Mouse (Mus musculus) cortical plate, adult 2 months (tissue): ENCODE data around the gene Kcns1.

Source experiments
- CTCF ChIP-seq: fragments of 200-500 bp; IDR thresholded peaks from 2 replicates; pipeline ENCODE4 v1.5.1; 2011; ENCODE audit warnings: mild to moderate bottlenecking, control low read depth, low read length; ENCODE audit not compliant: insufficient read depth; ENCODE audit errors: extremely low read depth
- POLR2A ChIP-seq: fragments of 200-500 bp; IDR thresholded peaks from 2 replicates; pipeline ENCODE4 v1.6.1; 2011; ENCODE audit warnings: mild to moderate bottlenecking, low read length, control low read depth; ENCODE audit not compliant: insufficient read depth; ENCODE audit errors: extremely low read depth

- TF ChIP-seq CTCF (no peak), POLR2A (no peak)
Measured at GRCm38 (mm10) chr2:164184145-164184719, 13.3 kb upstream of the Kcns1 start.
